Mouse (Mus musculus): ENCODE results near the gene 4930503B20Rik. TPM values are rescaled to one million over a fixed set of nuclear protein-coding genes. Genes with fewer than 3 reads are reported as not detected.

The 4930503B20Rik gene
- polyA plus RNA-seq (2021), result 0.44 TPM

DNA sequence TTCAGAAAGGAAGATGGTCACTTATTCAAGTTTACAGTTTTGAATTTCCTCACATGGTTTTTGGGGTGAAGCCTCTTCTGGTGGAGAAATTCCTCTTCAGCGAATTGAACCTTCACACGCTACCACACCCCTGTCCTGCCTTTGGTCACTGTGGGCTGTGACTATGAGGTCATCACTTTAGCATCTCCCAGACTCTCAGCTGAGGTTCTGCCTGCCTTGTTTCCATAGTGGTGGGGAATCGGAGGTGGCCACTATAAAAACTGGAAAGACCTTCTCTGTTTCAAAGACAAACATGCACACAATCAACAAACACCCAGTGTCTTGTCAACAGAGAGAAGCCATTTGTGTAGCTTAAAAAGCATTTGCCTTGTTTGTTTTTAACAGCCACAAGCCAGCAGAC, at the start of gene 4930503B20Rik:
4930503B20Rik (minus strand) TSS at position 101 of the 400 bp plus-strand sequence.
- no peak for ATAC-seq
- in situ Hi-C loops (cut with MboI; ENCODE audit: low pct_unique_long_range_greater_than_20kb), result no loop called here
- TF ChIP-seq CTCF (IDR thresholded peaks at IDR 0.05), result no peak
- no peak for DNase-seq (ENCODE audit: low read depth, low spot score)
- ChIA-PET CTCF (interaction anchor here (1.2 kb wide), 1 partner anchor 14 kb away, joined by 4 read pairs; no protein-coding TSS in a partner anchor), POLR2A (no interaction called here)
- H3K27me3 ChIP-seq, result no peaks in the 10 kb centered on the region

- ChIA-PET POLR2A (no interaction called here), CTCF (interaction anchor here (1.4 to 3.8 kb wide), 2 partner anchors 13 to 29 kb away, joined by 4 to 17 read pairs; partner anchors contain the start of gene Samd13)
- DNase-seq (ENCODE audit: low read depth, low spot score), result no peak
- no peak for TF ChIP-seq CTCF (IDR thresholded peaks at IDR 0.05)
- no peaks in the 10 kb centered on the region for H3K27me3 ChIP-seq
- in situ Hi-C loops (cut with MboI; ENCODE audit: low pct_unique_long_range_greater_than_20kb), result no loop called here
- ATAC-seq, result no peak
Observed at GRCm38 (mm10) chr3:146700051-146700450, 48.9 kb upstream of the 4930503B20Rik start.

DNA sequence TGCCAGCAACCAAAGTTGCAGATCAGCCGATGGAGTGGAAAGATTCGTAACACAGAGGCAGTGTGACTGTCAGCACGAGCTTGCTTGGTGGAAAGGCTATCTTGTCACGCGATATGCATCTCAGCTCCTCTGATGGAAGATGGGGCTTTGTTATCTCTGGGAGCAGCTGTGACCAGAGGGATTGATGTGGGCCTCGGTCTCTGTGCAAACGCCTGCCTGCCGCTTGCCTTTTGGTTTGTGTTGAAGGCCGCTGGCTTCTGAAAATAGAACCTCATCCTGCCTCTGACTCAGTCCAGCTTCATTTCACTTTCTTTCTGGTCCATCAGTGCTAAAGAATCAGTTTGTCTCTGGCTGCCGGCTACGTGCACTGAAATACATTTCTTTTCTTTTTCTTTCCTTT, 47.9 kb upstream of the 4930503B20Rik start:
- no peak for DNase-seq (ENCODE audit: low read depth, low spot score)
- TF ChIP-seq CTCF (IDR thresholded peaks at IDR 0.05), result no peak
- POLR2A ChIA-PET, result interaction anchor here (0.7 kb wide), 1 partner anchor 82 kb away, joined by 3 read pairs; no protein-coding TSS in a partner anchor
- CTCF ChIA-PET, result interaction anchor here (1.1 to 3.8 kb wide), 3 partner anchors 12 to 57 kb away, joined by 3 to 17 read pairs (median 4); partner anchors contain the start of gene Samd13
- H3K27me3 ChIP-seq, result no peaks in the 10 kb centered on the region
- in situ Hi-C loops (cut with MboI; ENCODE audit: low pct_unique_long_range_greater_than_20kb), result no loop called here
- ATAC-seq, result no peak

- ATAC-seq (no peak), DNase-seq (ENCODE audit: low read depth, low spot score) (no peak)
- H3K27me3 ChIP-seq, result no peaks in the 10 kb centered on the region
- CTCF ChIA-PET, result interaction anchor here (1.0 to 1.1 kb wide), 3 partner anchors 12 to 20 kb away, joined by 3 to 4 read pairs (median 3); no protein-coding TSS in a partner anchor
- TF ChIP-seq CTCF (IDR thresholded peaks at IDR 0.05), result no peak
- in situ Hi-C loops (cut with MboI; ENCODE audit: low pct_unique_long_range_greater_than_20kb), result no loop called here
- POLR2A ChIA-PET, result no interaction called here
Observed at GRCm38 (mm10) chr3:146692547-146692946, 41.4 kb upstream of the 4930503B20Rik start.

GRCm38 (mm10) chr3:146687121-146687725, 36.1 kb upstream of the 4930503B20Rik start:
- DNase-seq (ENCODE audit: low read depth, low spot score) (no peak), ATAC-seq (no peak)
- ChIA-PET POLR2A (interaction anchor here (0.6 kb wide), 1 partner anchor 231 kb away, joined by 5 read pairs; no protein-coding TSS in a partner anchor), CTCF (interaction anchor here (1.0 to 4.1 kb wide), 4 partner anchors 11 to 25 kb away, joined by 3 to 17 read pairs (median 3); no protein-coding TSS in a partner anchor)
- TF ChIP-seq CTCF (IDR thresholded peaks at IDR 0.05), result no peak
- no peaks in the 10 kb centered on the region for H3K27me3 ChIP-seq
- in situ Hi-C loops (cut with MboI; ENCODE audit: low pct_unique_long_range_greater_than_20kb), result no loop called here

DNA sequence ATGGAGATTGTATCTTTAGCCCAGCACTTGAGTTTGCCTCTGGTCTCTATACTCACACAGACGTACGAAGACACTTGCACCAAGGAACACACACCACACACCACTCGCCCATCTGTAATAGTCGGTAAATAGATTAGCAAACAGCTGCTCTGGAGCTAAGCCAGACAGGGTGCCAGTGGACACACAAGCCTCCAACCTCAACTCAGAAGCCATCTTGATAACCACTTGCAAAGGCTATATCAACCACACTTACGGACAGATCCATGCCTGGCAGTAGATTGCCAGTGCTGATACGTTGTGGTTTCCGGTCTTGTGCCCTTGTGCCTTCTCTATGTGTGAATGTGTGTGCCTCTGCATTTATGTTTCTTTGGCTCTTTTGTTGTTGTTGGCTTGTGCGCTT, 35.3 kb upstream of the 4930503B20Rik start:
- POLR2A ChIA-PET, result interaction anchor here (0.5 kb wide), 1 partner anchor 16 kb away, joined by 4 read pairs; no protein-coding TSS in a partner anchor
- in situ Hi-C loops (cut with MboI; ENCODE audit: low pct_unique_long_range_greater_than_20kb), result no loop called here
- ATAC-seq (no peak), DNase-seq (ENCODE audit: low read depth, low spot score) (no peak)
- CTCF ChIA-PET, result interaction anchor here (1.0 to 4.1 kb wide), 5 partner anchors 12 to 91 kb away, joined by 3 to 17 read pairs (median 3); no protein-coding TSS in a partner anchor
- H3K27me3 ChIP-seq, result no peaks in the 10 kb centered on the region
- no peak for TF ChIP-seq CTCF (IDR thresholded peaks at IDR 0.05)

- POLR2A ChIA-PET, result interaction anchor here (0.5 kb wide), 1 partner anchor 19 kb away, joined by 10 read pairs; no protein-coding TSS in a partner anchor
- in situ Hi-C loops (cut with MboI; ENCODE audit: low pct_unique_long_range_greater_than_20kb), result no loop called here
- CTCF ChIA-PET, result interaction anchor here (1.0 to 4.1 kb wide), 4 partner anchors 13 to 90 kb away, joined by 3 to 17 read pairs (median 3); no protein-coding TSS in a partner anchor
Observed at GRCm38 (mm10) chr3:146684811-146685675, 33.9 kb upstream of the 4930503B20Rik start, which contains the start of gene Samd13. Gene Samd13, minus strand, starts transcription at chr3:146685592.

DNA sequence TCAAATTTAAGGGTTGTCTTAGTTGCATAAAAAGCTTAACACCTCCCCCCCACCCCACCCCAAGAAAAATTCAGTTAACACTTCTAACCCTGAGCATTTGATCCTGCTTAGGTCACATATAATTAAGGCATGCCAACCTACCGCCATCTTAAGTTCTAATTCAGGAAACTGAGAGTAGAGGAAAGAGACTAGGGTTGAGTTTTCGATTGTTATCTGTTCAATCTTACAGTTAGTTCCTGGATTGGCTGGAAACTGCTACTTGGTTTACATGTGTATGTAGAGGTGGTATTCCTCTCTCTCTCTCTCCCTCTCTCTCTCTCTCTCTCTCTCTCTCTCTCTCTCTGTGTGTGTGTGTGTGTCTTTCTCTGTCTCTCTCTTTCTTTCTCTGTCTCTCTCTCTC, 32.0 kb upstream of the 4930503B20Rik start:
- DNase-seq (ENCODE audit: low read depth, low spot score) (no peak), ATAC-seq (no peak)
- no peak for TF ChIP-seq CTCF (IDR thresholded peaks at IDR 0.05)
- ChIA-PET POLR2A (no interaction called here), CTCF (interaction anchor here (1.1 to 1.6 kb wide), 2 partner anchors 15 to 22 kb away, joined by 3 to 4 read pairs; no protein-coding TSS in a partner anchor)
- in situ Hi-C loops (cut with MboI; ENCODE audit: low pct_unique_long_range_greater_than_20kb), result no loop called here
- H3K27me3 ChIP-seq, result no peaks in the 10 kb centered on the region

More at GRCm38 (mm10) chr3:146684811-146685675, 33.9 kb upstream of the 4930503B20Rik start, which contains the start of gene Samd13:
- no peak for DNase-seq (ENCODE audit: low read depth, low spot score)
- no peaks in the 10 kb centered on the region for H3K27me3 ChIP-seq
- TF ChIP-seq CTCF (IDR thresholded peaks at IDR 0.05), result no peak
- no peak for ATAC-seq

DNA sequence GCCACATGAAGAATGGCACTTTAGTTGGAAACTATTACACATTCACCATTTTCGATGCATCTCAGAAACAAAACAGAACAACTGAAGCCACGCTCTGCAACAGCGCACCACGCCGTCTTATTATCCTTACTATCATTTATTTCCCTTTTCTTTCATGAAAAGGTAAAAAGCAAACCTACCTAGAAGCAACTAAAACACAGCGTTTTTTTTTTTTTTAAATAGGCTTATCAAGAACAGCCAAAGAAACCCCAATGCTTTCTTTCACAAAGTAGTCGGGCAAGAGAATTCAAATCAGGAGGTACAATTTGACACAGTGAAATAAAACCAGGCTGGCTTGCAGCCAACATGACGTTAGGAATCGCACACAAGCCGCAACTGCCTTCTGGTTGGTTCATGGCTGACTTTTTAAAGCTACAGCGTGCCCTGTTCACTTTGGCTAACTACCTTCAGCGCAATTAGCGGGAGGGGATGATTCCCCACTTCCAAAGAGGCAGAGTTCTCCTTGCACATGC, 31.1 kb upstream of the 4930503B20Rik start:
- DNase-seq (ENCODE audit: low read depth, low spot score) (no peak), ATAC-seq (no peak)
- in situ Hi-C loops (cut with MboI; ENCODE audit: low pct_unique_long_range_greater_than_20kb), result no loop called here
- no peak for TF ChIP-seq CTCF (IDR thresholded peaks at IDR 0.05)
- ChIA-PET CTCF (interaction anchor here (1.1 to 1.6 kb wide), 2 partner anchors 16 to 21 kb away, joined by 3 to 4 read pairs; no protein-coding TSS in a partner anchor), POLR2A (interaction anchor here (0.7 kb wide), 2 partner anchors 84 to 110 kb away, joined by 4 to 5 read pairs; no protein-coding TSS in a partner anchor)
- no peaks in the 10 kb centered on the region for H3K27me3 ChIP-seq

DNA sequence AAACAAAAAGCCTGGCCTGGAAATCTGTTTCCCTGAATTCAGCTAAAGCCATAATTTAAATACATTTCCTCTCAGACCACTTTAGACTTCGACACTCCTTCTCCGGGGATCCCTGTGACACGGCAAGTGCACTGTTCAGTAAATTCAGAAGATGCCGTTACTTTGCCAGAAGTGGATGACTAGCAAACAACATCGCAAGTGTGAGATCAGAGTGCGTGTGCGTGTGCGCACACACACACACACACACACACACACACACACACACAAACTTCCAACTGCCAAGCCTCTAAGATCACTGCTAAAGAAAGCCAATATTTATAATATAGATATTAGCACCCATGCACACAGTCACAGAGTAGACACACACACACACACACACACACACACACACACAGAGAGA, 30.6 kb upstream of the 4930503B20Rik start:
- no peak for TF ChIP-seq CTCF (IDR thresholded peaks at IDR 0.05)
- ChIA-PET CTCF (interaction anchor here (1.6 kb wide), 1 partner anchor 17 kb away, joined by 4 read pairs; no protein-coding TSS in a partner anchor), POLR2A (interaction anchor here (0.7 kb wide), 2 partner anchors 42 to 170 kb away, joined by 4 to 6 read pairs; no protein-coding TSS in a partner anchor)
- no peaks in the 10 kb centered on the region for H3K27me3 ChIP-seq
- DNase-seq (ENCODE audit: low read depth, low spot score), result no peak
- no peak for ATAC-seq
- in situ Hi-C loops (cut with MboI; ENCODE audit: low pct_unique_long_range_greater_than_20kb), result no loop called here
